Mouse (Mus musculus): ENCODE measurements around the gene Steap2.

GRCm38 (mm10) chr5:5734445-5734844, 40.1 kb upstream of the Steap2 start:
- no peak for TF ChIP-seq POLR2A (IDR thresholded peaks at IDR 0.05; ENCODE audit: low read depth, low read length)
- TF ChIP-seq CTCF (IDR thresholded peaks at IDR 0.05; ENCODE audit: borderline replicate concordance, insufficient read depth, low read length), result no peak
